Mouse (Mus musculus) heart, adult 11 months (tissue): ENCODE measurements around the gene Timm10.

ENCODE experiments used
- DNase-seq: peaks from one replicate; pipeline ENCODE4 v3.0.0; 2022

Timm10 gene

DNA sequence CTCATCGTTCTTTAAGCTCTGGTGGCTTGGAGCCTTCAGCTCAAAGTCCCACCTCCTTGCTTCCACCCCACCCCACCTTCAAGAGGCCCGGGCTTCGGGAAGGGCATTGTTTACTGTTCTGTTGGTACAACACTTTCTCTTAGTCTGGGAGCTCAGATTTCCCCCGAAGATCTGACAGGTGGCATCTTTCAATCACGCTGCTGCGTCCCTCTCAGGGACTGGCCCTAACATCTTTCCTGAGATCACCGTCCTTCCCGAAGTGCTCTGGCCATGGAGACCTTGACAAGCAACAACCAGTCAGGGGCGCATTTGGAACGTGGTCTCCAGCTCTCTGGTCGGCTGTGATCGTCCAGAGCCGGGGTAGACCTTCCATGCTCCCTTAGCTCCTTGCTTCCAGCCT, 4.2 kb upstream of the Timm10 start, which contains the start of gene Smtnl1:
Gene Smtnl1, minus strand, starts transcription at position 101 of the 400 bp plus-strand sequence.
- DNase-seq: no peak

DNA sequence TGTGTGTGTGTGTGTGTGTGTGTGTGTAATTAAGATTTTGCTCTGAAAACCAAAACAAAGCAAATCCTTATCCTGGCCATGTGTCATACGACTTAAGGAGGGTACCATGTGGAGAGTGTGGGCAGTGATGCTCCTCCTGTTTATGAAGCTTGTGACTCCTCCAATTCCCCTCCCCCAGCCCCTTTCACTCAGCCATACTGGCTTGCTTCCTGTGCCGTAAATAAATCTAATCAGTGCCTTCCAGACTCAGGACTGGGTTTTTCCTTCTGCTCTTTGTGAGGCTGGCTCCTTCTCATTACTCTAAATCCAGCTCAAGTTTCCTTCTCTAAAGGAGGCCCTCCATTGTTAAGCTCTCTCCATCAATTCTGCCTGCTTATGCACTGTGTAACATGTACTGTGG, 3.6 kb upstream of the Timm10 start:
- DNase-seq: no peak

DNA sequence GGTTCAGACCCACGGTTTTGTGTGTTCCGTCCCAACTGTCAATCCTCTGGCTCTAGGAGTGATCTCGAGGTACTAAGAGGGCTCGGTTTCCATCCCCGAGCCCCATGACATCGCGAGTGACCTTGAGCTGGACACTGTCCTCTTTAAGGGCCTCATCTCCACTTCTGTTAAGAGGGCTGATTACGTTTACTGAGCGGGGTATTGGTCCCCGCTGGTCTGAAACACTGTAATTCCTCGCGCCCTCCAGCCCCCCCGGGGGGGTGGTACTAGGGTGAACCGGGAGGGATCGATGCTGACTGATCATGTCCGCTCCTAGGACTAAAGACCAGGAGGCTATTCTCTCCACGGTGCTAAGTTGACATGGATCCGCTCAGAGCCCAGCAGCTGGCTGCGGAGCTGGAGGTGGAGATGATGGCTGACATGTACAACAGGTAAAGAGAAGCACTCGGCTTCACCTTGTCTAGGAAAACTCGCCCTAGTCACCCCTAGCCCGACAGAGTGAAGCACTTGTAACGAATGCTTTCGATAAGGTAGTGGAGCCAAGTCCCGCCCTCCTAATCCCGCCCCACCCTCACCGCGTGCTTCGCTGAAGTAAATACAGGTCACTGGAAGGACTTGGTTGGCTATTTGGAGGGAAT, 605 bp downstream of the Timm10 start:
- DNase-seq: peak; percentile 94

DNA sequence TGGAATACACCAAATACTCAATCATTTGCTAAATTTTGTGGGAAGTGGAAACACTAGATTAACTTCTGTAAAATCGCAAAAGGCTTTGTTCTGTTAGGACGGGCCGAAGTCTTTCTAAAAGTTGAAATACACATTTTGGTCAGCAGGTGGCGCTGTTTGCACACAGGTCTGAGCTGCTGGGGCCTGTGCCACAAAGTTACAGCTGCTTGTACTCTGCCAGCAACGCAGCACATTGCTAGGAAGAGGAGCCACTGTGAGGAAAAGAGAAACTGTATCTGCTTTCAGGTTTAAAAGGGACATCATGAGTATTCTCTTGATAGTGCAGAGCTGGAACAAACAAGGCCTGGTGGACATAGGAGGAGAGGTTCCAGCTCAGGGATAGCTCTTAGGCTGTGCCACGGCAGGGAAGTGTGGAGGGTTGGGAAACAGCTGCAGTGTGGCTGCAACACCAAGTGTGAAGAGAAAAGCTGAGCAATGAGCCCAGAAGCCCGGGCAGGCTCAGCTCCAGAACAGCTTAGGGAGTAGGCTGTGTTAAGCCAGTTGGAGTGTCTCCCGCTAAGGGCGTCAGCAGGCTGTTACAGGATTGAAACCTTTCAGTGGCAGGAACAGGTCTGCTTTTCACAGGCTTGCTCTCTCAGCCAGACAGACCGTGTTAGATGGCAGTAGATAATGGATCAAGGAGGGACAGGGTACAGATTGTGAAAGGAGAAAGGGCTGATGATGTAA, 5.0 kb downstream of the Timm10 start:
- DNase-seq: peak; percentile 99

DNA sequence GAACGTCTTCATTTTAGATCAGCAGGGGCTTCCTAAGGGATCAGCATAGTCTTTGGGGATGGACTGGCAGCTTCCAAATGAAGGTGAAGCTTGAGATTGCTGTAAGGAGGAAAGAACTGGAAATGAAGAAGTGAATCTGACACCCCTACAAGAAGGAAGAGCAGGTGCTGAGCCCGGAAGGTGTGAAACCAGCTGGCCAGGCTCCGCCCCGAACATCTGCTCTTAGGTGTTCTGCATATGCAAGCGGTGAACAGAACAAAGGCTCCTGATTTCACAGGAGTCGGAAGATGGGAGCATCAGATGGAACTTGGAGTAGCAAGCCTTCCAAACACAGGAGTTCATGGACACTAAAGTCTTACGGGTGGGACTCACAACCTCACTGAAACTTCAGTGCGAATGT, 10.3 kb downstream of the Timm10 start:
- no peak for DNase-seq

DNA sequence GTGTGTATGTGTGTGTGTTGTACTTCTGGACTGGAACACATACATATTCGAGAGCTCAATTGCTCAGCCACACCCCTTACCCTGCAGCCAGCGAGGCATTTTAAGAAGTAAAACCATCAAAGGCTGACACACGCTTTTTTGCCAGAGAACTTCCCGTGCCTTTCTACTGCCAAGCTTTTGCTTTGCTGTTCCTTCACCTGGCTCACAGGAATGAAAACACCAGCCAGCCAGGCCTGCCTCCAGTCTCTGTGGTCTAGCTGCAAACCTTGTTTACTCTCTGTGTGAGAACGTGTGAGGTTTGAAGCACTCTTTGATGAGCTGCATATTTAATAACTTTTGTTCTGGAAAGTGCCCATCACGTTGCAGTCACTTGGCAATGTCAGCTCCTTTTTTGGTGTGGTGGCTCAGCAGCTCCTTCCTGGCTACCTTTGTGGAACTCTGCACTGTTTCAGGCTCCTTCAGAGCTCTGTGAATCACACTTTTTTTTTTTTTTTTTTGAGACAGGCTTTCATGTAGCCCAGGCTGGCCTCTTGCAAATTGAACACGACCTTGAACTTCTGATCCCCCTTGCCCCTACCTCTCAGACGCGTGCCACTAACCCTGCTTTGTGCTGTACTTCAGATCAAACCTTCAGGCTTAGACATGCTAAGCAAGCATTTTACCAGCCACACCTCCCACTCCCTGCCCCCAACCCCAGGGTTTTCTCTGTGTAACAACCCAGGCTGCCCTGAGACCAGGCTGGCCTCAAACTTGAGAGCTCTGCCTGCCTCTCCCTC, 11.2 kb downstream of the Timm10 start:
- DNase-seq: no peak

DNA sequence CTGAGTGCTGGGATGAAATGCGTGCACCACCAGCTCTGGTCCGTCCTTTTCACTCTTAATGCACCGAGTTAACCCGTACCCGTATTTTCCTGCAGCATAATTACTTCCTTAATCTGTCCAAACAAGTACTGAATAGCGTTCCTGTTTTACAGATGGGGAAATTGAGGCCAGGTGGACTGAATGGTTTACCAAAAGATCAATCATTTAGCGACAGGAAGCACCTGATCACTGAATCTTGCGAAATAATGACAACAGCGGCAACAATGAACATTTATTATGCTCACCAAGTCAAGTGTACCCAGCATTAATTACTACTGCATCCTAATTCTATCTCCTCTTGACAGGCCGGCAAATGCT, 11.8 kb downstream of the Timm10 start, which contains the start of gene Slc43a1:
Gene Slc43a1, plus strand, starts transcription at position 258 of the 357 bp plus-strand sequence.
- DNase-seq: no peak

DNA sequence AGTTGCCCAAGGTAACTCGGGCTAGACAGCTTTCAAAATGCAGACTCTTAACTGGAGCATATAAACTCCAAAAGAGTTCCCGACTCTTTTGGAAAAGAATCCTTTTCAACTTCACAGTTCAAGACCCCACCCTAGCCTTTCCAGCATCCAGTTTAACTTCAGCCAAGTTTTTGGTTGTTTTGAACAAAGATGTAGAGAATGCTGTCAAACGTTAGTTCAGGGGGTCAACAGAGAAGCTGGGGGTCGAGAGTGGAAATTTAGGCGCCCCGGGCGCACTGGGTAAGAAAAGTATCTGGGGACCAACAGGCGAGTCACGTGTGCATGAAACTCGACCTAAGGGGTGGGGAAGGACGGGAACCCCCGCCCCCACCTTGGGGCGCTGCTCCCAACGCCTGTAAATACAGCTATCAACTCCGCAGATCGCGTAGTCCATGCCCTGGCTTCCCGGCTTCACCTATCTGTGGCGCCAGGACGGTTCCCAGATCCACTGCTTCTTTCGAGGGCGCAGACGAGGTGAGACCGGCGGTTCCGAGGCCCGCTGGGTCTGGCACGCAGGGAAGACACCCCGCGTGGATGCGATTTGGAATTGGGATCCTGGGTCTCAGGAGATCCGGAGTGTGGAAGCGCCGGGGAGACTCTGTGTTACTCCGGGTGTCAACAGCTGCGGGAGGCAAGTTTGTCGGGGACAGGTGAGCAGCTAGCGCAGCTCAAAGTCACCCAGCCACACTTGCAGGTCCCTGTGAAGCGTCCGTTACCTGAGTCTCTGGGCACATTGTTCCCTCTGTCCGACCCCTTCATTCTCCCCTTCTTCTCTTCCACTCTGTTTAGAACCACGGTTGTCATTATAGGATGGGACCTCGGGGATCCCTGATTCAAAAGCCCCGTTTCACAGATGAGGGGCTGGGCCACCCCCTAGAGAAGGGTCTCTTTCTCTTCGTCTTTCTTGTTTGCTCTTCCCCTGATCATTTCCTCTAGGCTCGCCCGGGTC, 12.5 kb downstream of the Timm10 start:
- peak; percentile 97 for DNase-seq

DNA sequence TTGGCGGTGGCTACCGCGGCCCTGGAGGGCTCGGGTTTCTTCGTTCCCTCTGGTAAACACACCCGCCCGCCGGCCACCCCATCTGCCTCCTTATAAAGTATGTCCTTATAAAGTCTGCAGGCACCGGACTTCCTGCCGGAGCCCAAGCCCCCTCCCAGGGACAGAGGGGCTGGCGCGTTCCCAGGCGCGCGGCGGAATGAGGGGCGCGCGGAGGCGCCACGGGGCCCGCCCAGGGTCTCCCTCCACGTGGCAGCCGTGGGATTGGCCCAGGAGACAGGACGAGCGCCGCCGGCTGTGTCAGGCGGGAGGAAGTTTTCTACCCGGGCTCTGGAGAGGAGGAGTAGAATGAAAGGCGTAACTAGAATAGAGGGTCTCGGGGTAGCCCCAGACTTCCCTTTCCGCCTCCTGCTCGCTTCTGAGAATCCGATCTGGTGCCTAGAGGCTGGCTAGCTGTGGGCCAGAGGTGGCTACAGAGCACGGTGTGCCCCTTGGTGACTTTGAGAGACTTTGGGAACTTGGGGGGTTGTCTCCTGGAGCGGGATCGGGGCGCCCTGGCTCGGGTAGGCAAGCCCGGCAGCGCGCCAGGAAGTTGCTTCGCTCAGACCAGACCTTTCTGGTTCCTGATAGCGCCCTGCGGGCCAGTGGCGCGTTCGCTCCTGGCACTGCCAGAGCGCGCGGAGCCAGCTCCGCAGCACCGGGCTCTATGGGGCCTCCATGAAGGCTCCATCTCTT, 13.4 kb downstream of the Timm10 start:
- DNase-seq: peak; percentile 99

DNA sequence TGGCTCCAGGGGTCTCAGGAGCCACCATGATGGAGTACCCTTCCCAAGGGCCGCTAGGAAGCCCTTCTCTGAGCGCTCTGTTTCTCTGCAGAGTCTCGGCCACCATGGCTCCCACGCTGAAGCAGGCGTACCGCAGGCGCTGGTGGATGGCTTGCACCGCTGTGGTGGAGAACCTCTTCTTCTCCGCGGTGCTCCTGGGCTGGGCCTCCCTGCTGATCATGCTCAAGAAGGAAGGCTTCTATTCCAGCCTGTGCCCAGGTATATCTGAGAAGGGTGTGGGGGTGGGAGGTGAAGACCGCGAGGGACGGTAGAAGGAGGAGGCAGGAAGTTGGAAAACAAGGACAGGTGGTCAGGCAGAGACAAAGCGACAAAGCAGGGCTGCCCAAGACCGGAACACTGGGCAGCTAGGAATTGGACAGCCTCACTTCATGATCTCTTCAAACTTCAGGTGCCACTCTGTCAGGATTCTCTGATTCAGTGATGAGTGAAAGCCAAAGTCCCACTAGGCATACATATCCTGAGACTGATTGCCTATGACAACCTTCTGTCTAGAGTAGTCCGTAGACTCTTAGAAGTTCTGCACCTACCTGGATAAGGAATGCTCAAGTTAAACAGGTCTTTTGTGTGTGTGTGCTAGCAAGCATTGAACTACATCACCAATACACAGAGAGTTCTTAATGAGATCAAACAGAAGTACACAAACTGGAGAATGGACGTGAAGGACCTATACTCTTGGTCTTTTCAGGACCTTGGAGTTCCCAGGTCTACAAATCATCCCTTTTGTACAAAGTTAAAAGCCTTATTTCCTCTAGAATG, 14.2 kb downstream of the Timm10 start:
- DNase-seq: no peak

DNA sequence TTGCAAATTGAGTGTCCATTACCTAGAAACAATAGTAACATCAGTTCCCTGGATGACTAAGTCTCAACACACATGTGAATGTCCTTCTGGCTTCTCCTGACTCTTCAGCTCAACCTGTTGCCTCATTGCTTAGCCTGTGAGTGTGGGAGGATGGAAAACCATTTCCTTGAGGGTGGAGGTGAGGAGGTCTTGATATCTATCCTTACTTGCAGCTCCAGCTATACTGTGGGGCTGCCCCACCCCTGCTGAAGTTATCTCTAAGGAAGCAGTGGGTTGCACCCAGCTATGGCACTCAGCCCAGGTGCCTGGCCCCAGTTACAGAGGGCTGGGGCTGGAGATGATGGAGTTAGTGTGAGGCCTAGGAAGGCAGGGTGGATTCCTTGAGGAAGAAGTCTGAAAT, 15.1 kb downstream of the Timm10 start:
- peak; percentile 87 for DNase-seq

DNA sequence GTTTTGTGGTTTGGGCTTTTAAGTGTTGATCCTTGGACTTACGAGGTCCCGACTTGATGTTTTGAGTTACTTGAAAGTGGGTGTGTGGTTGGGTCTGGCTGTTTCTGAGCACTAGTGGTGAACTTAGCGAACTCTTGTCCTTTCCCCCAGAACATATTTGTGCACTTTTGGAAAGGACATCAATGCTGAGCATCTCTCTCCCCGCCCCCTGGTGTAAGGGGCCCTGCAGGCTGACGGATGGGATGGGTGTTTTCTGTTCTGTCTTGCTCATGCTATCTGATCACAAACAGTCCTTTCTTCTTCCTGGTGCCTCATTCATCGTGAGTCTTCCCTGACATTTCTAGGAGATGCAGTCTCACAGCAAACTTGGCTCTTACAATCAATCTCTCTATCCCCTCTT, 16.9 kb downstream of the Timm10 start:
- DNase-seq: no peak

DNA sequence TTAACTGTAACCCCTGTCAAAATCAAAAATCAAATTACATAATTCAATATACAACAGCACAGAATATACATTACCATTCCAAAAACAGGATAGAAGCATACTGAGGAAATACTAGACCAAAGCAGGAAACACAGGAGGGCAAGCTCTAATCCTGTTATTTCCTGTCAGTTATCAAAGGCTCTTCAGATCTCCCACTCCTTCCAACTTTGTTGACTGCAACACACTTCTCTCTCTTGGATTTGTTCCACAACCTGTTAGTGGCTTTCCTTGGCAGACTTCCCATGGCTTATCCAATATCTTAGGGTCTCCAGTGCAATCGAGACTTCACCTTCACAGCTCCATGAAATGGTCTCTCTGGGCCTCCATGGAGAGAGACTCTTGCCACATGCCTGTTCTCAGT, 18.4 kb downstream of the Timm10 start:
- no peak for DNase-seq

DNA sequence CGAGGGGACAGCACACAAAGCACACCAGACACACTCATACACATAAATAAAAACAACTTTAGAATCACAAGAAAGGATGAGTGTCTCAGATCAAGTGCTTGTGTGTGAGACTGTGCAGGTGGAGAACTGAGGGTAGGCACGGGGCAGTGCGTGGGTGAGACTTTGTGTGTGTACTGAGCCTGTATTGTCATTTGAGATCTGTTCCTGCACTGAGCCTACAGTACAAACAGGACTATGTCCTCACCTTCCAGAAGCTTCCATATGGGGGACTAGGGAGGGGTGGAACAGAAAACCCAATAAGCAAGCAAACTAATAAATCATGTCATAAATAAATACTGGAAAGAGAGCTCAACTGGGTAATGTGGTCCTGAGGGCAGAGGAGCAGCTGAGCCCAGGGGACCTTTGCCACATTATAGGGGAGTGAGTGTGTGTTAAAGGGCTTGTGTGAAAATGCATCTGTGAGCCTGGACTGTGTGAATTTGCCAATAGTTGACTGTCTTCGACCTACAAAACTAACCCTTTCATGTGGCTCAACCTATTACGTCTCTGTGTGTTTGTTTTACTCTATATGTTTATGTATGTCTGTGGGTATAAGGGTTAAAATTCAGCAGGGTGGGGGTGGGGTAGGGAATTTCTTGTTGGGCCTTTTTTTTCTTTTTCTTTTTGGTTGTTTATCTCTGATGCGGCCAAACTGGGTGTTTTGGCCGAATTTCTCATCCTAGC, 23.8 kb downstream of the Timm10 start:
- no peak for DNase-seq

DNA sequence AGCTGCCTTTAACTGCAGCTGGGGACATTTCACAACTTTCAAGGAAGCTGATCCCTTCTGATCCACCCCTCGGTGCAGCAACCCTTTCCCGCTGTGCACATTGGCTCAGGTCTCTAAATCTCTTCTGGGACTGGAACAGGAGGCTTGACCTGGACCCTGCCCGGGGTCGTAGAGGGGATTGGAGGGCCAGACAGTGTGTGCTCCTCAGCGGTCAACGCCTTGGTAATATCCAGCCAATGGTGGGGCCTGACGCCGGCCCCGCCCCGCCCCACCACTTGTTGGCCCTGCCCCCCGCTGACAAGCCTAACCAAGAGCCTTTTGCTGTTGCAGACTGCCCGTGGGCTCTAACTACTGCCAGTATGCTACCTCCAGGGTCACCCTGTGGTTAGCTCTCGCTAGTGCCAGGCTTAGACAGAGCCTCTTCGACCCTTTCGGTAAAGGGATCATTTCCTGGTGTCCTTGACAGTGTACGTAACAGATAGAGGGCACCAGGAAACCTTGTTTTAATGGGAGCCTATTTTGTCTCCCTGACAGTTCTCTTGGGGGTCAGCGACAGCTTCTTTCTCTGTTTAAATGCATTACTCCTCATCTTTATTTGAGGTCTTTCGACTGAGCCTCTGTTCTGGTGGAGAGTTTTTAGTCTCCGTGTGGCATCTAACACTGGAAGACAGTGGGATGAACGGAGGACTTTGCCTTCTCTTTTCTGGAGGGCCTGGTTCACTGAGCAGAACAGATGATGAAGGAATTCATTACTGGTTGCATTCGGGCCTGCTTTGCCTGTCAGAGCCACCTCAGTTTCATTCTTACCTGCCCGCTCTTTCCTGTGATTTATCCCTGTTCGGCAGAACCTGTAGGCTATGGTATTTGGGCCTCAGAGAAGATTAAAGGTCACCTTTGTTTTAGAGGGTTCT, 24.6 kb downstream of the Timm10 start:
- peak; percentile 99 for DNase-seq

DNA sequence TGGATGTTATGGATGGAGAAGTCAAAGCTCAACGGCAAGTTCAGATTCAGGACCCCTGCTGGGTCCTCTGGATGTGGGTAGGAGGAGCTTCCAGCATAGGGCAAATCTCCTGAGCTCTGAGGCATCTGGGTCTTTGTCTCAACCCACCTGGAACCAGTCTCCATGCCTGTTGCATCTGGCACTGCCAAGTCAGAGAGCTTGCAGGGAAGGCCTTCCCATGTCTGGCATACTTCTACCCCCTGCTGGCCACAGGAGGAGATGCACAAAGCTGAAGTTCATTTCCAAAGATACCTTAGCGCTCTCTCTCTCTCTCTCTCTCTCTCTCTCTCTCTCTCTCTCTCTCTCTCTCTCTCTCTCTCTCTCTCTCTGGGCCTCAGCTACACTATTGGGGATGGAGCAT, 28.9 kb downstream of the Timm10 start:
- DNase-seq: no peak

DNA sequence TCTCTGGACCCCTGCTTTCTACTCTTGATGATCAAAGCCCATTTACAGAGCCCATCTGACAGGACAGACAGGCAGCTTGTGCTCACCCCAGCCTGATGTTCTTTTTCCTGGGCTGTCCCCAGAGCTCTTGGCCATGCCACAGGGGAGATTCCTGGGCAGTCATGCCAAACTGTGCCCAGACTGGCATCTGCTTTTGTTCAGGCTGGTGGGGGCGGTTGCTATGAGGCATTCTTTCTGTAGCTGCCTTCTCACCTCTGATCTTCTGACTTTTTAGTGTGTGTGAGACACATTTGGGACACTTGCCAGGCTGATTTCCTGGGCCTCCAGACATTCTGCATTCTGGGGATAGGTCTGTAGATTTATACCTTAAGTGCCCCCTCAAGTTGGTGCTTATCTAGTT, 31.8 kb downstream of the Timm10 start:
- DNase-seq: peak; percentile 88

DNA sequence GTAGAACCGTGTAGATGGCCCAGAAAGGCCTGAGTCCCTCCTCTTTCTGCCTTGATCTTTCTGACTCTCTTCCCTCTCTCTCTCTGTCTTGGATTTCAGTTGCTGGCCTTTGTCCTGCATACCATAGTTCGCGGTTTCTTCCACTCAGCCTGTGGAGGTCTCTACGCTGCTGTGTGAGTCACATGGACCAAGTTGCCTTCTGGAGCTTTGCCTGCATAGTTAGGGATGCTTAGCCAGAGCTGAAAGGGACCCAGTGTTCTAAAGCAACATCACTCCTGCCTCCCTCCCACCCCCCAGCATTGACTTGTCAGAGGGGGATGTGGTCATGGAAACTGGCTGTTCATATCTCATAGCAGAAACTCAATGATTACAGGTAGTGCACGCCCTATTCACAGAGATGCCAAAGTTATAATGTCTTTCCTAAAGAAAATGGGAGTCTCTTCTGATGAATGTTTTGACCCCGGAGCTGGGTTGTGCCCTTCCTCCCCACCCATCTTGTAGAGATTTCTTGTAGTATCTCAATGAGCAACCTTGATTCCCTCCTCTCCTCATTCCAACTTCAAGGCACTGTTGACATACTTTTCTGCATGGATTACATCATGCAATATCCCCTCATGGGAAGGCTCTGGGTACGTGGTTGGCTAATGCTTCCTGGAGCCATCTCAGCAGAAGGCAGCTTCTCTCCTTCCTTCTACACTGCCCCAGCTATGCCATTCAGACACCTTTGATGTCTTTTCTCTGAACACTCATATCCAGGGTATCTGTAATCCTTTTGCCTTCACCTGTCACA, 33.4 kb downstream of the Timm10 start:
- no peak for DNase-seq
